Comparison of ENCODE assay signal across 8 mouse cellular contexts in the genomic region with DNA sequence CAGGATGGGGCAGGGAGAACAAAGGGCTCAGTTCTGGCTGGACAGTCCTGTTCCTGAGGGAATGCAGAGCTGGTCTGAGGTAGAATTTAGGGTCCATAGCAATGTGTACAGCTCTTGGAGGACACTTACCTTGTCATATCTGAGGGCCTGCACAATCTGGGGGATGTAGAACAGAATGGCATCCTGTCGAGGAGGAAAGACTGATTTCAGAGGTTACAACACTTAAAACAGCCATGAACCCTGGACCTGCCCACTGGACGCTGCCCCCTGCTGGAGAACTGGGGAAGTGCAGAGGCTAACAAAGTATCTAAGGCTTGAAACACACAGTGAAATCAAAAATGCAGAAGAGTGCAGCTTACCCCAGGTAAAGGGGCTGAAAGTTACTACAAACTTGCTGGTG. TPM values are rescaled to one million over a fixed set of nuclear protein-coding genes. Genes with fewer than 3 reads are reported as not detected.
DNase-seq lines count a peak whose midpoint lies in the region; ATAC-seq and TF ChIP-seq lines count a peak whose summit lies in the region.

No protein-coding gene starts in this region.

- no peaks in the 10 kb centered on the region for H3K79me3 ChIP-seq in C2C12 (ENCODE audit: low read depth)

- no peaks in the 10 kb centered on the region for H3K9me3 ChIP-seq in forebrain, embryonic 10.5 days
- no peaks in the 10 kb centered on the region for H3K9me3 ChIP-seq in forebrain, embryonic 15.5 days
- no peaks in the 10 kb centered on the region for H3K9me3 ChIP-seq in embryonic facial prominence, embryonic 11.5 days (replicated peaks; ENCODE audit: control insufficient read depth, low read length)

- DNase-seq in forebrain, embryonic 10.5 days (ENCODE audit: extremely low spot score, low spot score): peak; percentile 79
- peak; percentile 86 for DNase-seq in embryonic facial prominence, embryonic 11.5 days (ENCODE audit: low spot score)
- DNase-seq in kidney, adult 8-10 months: peak; percentile 25 to 72
- DNase-seq in lung, postnatal 14 days: peak; percentile 84
- DNase-seq in spleen, adult 2 months (ENCODE audit: low read depth in 1 of 2, low spot score in 2 of 2): peak; percentile 21 to 76

- H3K27ac ChIP-seq in forebrain, embryonic 10.5 days: peak overlapping the region; percentile 54; the same call in 1 of the 2 replicates
- no peak overlapping the region for H3K27ac ChIP-seq in forebrain, embryonic 15.5 days (replicated peaks)
- H3K27ac ChIP-seq in bone marrow, adult 2 months (ENCODE audit: control insufficient read depth, insufficient read depth, low read depth, low read length, poor library complexity): no peak overlapping the region
- H3K27ac ChIP-seq in embryonic facial prominence, embryonic 11.5 days (replicated peaks; ENCODE audit: low read depth, low read length): no peak overlapping the region
- no peak overlapping the region for H3K27ac ChIP-seq in spleen, adult 2 months (ENCODE audit: insufficient read depth, low read length)

- TF ChIP-seq CTCF in C2C12 (IDR thresholded peaks at IDR 0.05; ENCODE audit: control insufficient read depth, insufficient read depth, insufficient read length): peak; percentile 62
- TF ChIP-seq CTCF in bone marrow, adult 2 months (IDR thresholded peaks at IDR 0.05; ENCODE audit: control insufficient read depth, insufficient read depth, low read length): peak; percentile 94
- peak; percentile 91; the same call in 1 of the 2 replicates for TF ChIP-seq CTCF in spleen, adult 2 months (IDR thresholded peaks at IDR 0.05; ENCODE audit: extremely low read depth, insufficient read depth, insufficient read length, insufficient replicate concordance)

- ATAC-seq in forebrain, embryonic 15.5 days (replicated peaks): no peak
- no peak for ATAC-seq in embryonic facial prominence, embryonic 11.5 days (replicated peaks; ENCODE audit: insufficient number of reproducible peaks, low FRiP score, low TSS enrichment, low read depth)

- no peak overlapping the region for H3K9ac ChIP-seq in forebrain, embryonic 15.5 days (replicated peaks)
- no peak overlapping the region for H3K9ac ChIP-seq in embryonic facial prominence, embryonic 11.5 days (replicated peaks; ENCODE audit: low read length)

- WGBS in forebrain, embryonic 10.5 days: 20% methylated on average over 2 of the region's 2 CpGs
- 3% methylated on average over 2 of the region's 2 CpGs for WGBS in forebrain, embryonic 15.5 days
- 0% methylated on average over 2 of the region's 2 CpGs for WGBS in bone marrow, adult 2 months
- 7% methylated on average over 2 of the region's 2 CpGs for WGBS in embryonic facial prominence, embryonic 11.5 days
- 2% methylated on average over 2 of the region's 2 CpGs for WGBS in spleen, adult 2 months

- no peak for TF ChIP-seq POLR2A in bone marrow, adult 2 months (IDR thresholded peaks at IDR 0.05; ENCODE audit: borderline replicate concordance, control insufficient read depth, low read depth, low read length)
- TF ChIP-seq POLR2A in spleen, adult 2 months (IDR thresholded peaks at IDR 0.05; ENCODE audit: low read depth, low read length): no peak

- peaks cover 70% of the 10 kb centered on the region for H3K36me3 ChIP-seq in forebrain, embryonic 10.5 days (replicated peaks)
- H3K36me3 ChIP-seq in forebrain, embryonic 15.5 days: peaks cover 73% of the 10 kb centered on the region
- H3K36me3 ChIP-seq in C2C12 (ENCODE audit: control insufficient read depth, insufficient read depth): peaks cover 28% of the 10 kb centered on the region
- H3K36me3 ChIP-seq in embryonic facial prominence, embryonic 11.5 days (replicated peaks; ENCODE audit: control insufficient read depth, insufficient read depth, low read depth, low read length): no peaks in the 10 kb centered on the region; the same call in none of the 2 replicates
- peaks cover 27% of the 10 kb centered on the region for H3K36me3 ChIP-seq in spleen, adult 2 months (ENCODE audit: control insufficient read depth, insufficient read depth, low read length)

- no peaks in the 10 kb centered on the region for H3K4me1 ChIP-seq in forebrain, embryonic 10.5 days
- no peaks in the 10 kb centered on the region for H3K4me1 ChIP-seq in forebrain, embryonic 15.5 days
- H3K4me1 ChIP-seq in bone marrow, adult 2 months (ENCODE audit: control insufficient read depth, insufficient read depth, low read length): no peaks in the 10 kb centered on the region
- H3K4me1 ChIP-seq in embryonic facial prominence, embryonic 11.5 days (ENCODE audit: control insufficient read depth, insufficient read depth, low read length): no peaks in the 10 kb centered on the region
- H3K4me1 ChIP-seq in spleen, adult 2 months (ENCODE audit: control insufficient read depth, insufficient read depth, insufficient read length): no peaks in the 10 kb centered on the region

- no peak overlapping the region for H3K4me2 ChIP-seq in forebrain, embryonic 15.5 days (replicated peaks)
- no peak overlapping the region for H3K4me2 ChIP-seq in embryonic facial prominence, embryonic 11.5 days (ENCODE audit: low read depth, low read length)

- no peak overlapping the region for H3K4me3 ChIP-seq in forebrain, embryonic 10.5 days
- no peak overlapping the region for H3K4me3 ChIP-seq in forebrain, embryonic 15.5 days
- no peak overlapping the region for H3K4me3 ChIP-seq in C2C12 (ENCODE audit: insufficient read depth, poor library complexity, severe bottlenecking)
- no peak overlapping the region for H3K4me3 ChIP-seq in bone marrow, adult 2 months (replicated peaks; ENCODE audit: control insufficient read depth, low read depth, low read length)
- no peak overlapping the region for H3K4me3 ChIP-seq in embryonic facial prominence, embryonic 11.5 days (ENCODE audit: low read depth, low read length)
- no peak overlapping the region for H3K4me3 ChIP-seq in spleen, adult 2 months (ENCODE audit: extremely low read depth, insufficient read depth, insufficient read length)

- H3ac ChIP-seq in C2C12 (ENCODE audit: control insufficient read depth, insufficient read length, low read depth): no peak overlapping the region

- no peaks in the 10 kb centered on the region for H3K27me3 ChIP-seq in forebrain, embryonic 10.5 days (ENCODE audit: poor library complexity, severe bottlenecking)
- H3K27me3 ChIP-seq in forebrain, embryonic 15.5 days: no peaks in the 10 kb centered on the region
- no peaks in the 10 kb centered on the region for H3K27me3 ChIP-seq in C2C12 (ENCODE audit: control insufficient read depth, insufficient read depth, insufficient read length)
- no peaks in the 10 kb centered on the region for H3K27me3 ChIP-seq in embryonic facial prominence, embryonic 11.5 days (ENCODE audit: control insufficient read depth, insufficient read depth, low read length)
- H3K27me3 ChIP-seq in spleen, adult 2 months (ENCODE audit: control insufficient read depth, insufficient read depth, low read length): no peaks in the 10 kb centered on the region

- H3K79me2 ChIP-seq in C2C12 (ENCODE audit: control insufficient read depth, insufficient read depth): no peaks in the 10 kb centered on the region

TF ChIP-seq in C2C12, 6 proteins besides CTCF, POLR2A, EP300 and RAD21:
- no peak for TF ChIP-seq MAX (IDR thresholded peaks at IDR 0.05)
- no peak for TF ChIP-seq FOSL1 (IDR thresholded peaks at IDR 0.05; ENCODE audit: insufficient read depth, low read length, poor library complexity, severe bottlenecking)
- TF ChIP-seq USF1 (IDR thresholded peaks at IDR 0.05; ENCODE audit: low read depth): no peak
- TF ChIP-seq MYOG (IDR thresholded peaks at IDR 0.05; ENCODE audit: control insufficient read depth, extremely low read depth, insufficient read length): no peak
- no peak for TF ChIP-seq CEBPB (IDR thresholded peaks at IDR 0.05; ENCODE audit: low read depth)
- no peak for TF ChIP-seq MYOD1 (IDR thresholded peaks at IDR 0.05; ENCODE audit: control insufficient read depth, insufficient read length, low read depth)

RNA-seq across cellular contexts. Expression of gene Tmem191c, which starts 16.9 kb away (rescaled TPM):
- polyA plus RNA-seq in forebrain, embryonic 10.5 days (2016; fragmentation: Nextera tagmentation; extraction: Ambion mirVana): 7.8 and 8.8 TPM in 2 replicates
- 23.6 and 24.0 TPM in 2 replicates for polyA plus RNA-seq in forebrain, embryonic 15.5 days (2015; fragmentation: Nextera tagmentation; extraction: Ambion mirVana)
- 1.3 TPM for polyA plus RNA-seq in C2C12 (2012; fragmentation: generic; extraction: Trizol)
- polyA plus RNA-seq in bone marrow, adult 2 months (2011; ENCODE audit: insufficient read depth, insufficient read length, low replicate concordance, missing spikeins): 11.5 and 35.5 TPM in 2 replicates
- polyA plus RNA-seq in embryonic facial prominence, embryonic 11.5 days (2014; fragmentation: Nextera tagmentation; extraction: Ambion mirVana): 4.0 and 5.2 TPM in 2 replicates
- polyA plus RNA-seq in spleen, adult 2 months (2012; rRNA removed): 20.0 and 22.9 TPM in 2 replicates

RNA-seq across cellular contexts. Expression of gene Serpind1, which starts 38.4 kb away (rescaled TPM):
- 0.15 and 0.20 TPM in 2 replicates for polyA plus RNA-seq in forebrain, embryonic 10.5 days (2016; fragmentation: Nextera tagmentation; extraction: Ambion mirVana)
- 1.0 and 1.8 TPM in 2 replicates for polyA plus RNA-seq in forebrain, embryonic 15.5 days (2015; fragmentation: Nextera tagmentation; extraction: Ambion mirVana)
- polyA plus RNA-seq in C2C12 (2012; fragmentation: generic; extraction: Trizol): 0.16 TPM
- 0.63 and 2.3 TPM in 2 replicates for polyA plus RNA-seq in bone marrow, adult 2 months (2011; ENCODE audit: insufficient read depth, insufficient read length, low replicate concordance, missing spikeins)
- polyA plus RNA-seq in embryonic facial prominence, embryonic 11.5 days (2014; fragmentation: Nextera tagmentation; extraction: Ambion mirVana): 0.20 TPM in 2 replicates
- polyA plus RNA-seq in spleen, adult 2 months (2012; rRNA removed): 0.05 and 0.14 TPM in 2 replicates

RNA-seq across cellular contexts. Expression of gene Hic2, which starts 59.4 kb away (rescaled TPM):
- polyA plus RNA-seq in forebrain, embryonic 10.5 days (2016; fragmentation: Nextera tagmentation; extraction: Ambion mirVana): 14.7 and 16.5 TPM in 2 replicates
- 8.6 and 8.8 TPM in 2 replicates for polyA plus RNA-seq in forebrain, embryonic 15.5 days (2015; fragmentation: Nextera tagmentation; extraction: Ambion mirVana)
- polyA plus RNA-seq in C2C12 (2012; fragmentation: generic; extraction: Trizol): 1.1 TPM
- 1.2 and 3.5 TPM in 2 replicates for polyA plus RNA-seq in bone marrow, adult 2 months (2011; ENCODE audit: insufficient read depth, insufficient read length, low replicate concordance, missing spikeins)
- polyA plus RNA-seq in embryonic facial prominence, embryonic 11.5 days (2014; fragmentation: Nextera tagmentation; extraction: Ambion mirVana): 6.1 and 7.8 TPM in 2 replicates
- 1.2 and 1.5 TPM in 2 replicates for polyA plus RNA-seq in spleen, adult 2 months (2012; rRNA removed)
